8 mouse cellular contexts compared by ENCODE assay signal in genomic region chr8:10006156-10006985, GRCm38 (mm10). TPM values are rescaled to one million over a fixed set of nuclear protein-coding genes. Genes with fewer than 3 reads are reported as not detected.
DNase-seq lines count a peak whose midpoint lies in the region; ATAC-seq and TF ChIP-seq lines count a peak whose summit lies in the region.

Gene Tnfsf13b (plus strand): TSS chr8:10006467.

- no peak for TF ChIP-seq EP300 in heart, postnatal 0 days (IDR thresholded peaks at IDR 0.05; ENCODE audit: low read depth)

- no peak for TF ChIP-seq CTCF in bone marrow macrophage, adult 2 months (IDR thresholded peaks at IDR 0.05; ENCODE audit: low read depth, low read length)
- TF ChIP-seq CTCF in heart, postnatal 0 days (IDR thresholded peaks at IDR 0.05; ENCODE audit: low read depth) = no peak

- no peak within 1 kb of the TSS; the same call in 1 of the 2 replicates for H3K9ac ChIP-seq in heart, postnatal 0 days (replicated peaks; ENCODE audit: low read depth, low read length)

- H3K4me2 ChIP-seq in heart, postnatal 0 days (ENCODE audit: low read depth, low read length) = peak within 1 kb of the TSS; percentile 63

- peak within 1 kb of the TSS; percentile 59 for H3K4me3 ChIP-seq in bone marrow macrophage, adult 2 months (ENCODE audit: insufficient read depth, low read length)
- H3K4me3 ChIP-seq in heart, postnatal 0 days (ENCODE audit: low read depth, low read length) = peak within 1 kb of the TSS; percentile 38

- H3K27ac ChIP-seq in bone marrow macrophage, adult 2 months (ENCODE audit: insufficient read depth, low read depth, low read length) = peak within 1 kb of the TSS; percentile 47
- no peak within 1 kb of the TSS for H3K27ac ChIP-seq in heart, postnatal 0 days (ENCODE audit: low read depth)

- no peak for TF ChIP-seq POLR2A in bone marrow macrophage, adult 2 months (IDR thresholded peaks at IDR 0.05; ENCODE audit: borderline replicate concordance, low read depth, low read length)

- H3K9me3 ChIP-seq in heart, postnatal 0 days (replicated peaks; ENCODE audit: control insufficient read depth, low read length) = no peaks in the 10 kb centered on the region

- H3K4me1 ChIP-seq in bone marrow macrophage, adult 2 months (ENCODE audit: control insufficient read depth, insufficient read depth, low read length) = peaks cover 15% of the 10 kb centered on the region
- H3K4me1 ChIP-seq in heart, postnatal 0 days (ENCODE audit: control insufficient read depth, insufficient read depth) = 0 out of 2 replicates have a peak, but pooled peaks cover 5% of the 10 kb centered on the region

- H3K36me3 ChIP-seq in heart, postnatal 0 days (replicated peaks; ENCODE audit: control insufficient read depth, insufficient read depth, low read length) = no peaks in the 10 kb centered on the region

- no peak for ATAC-seq in heart, postnatal 0 days (ENCODE audit: insufficient read depth, low read depth)
- ATAC-seq in megakaryocyte progenitor cell, adult 5-6 weeks (replicated peaks; ENCODE audit: poor library complexity) = peak; percentile 88
- ATAC-seq in megakaryocyte-erythroid progenitor cell, adult 5-6 weeks (replicated peaks; ENCODE audit: low FRiP score, low TSS enrichment, poor library complexity, severe bottlenecking) = no peak

- WGBS in heart, postnatal 0 days = 59% methylated on average over 16 of the region's 16 CpGs

- peak; percentile 19 to 81 for DNase-seq in adrenal gland, adult (ENCODE audit: inconsistent age in 2 of 2, low spot score in 1 of 2)
- no peak for DNase-seq in adrenal gland, postnatal 4 days (ENCODE audit: low spot score in 2 of 2)
- DNase-seq in heart, postnatal 0 days (ENCODE audit: low spot score) = no peak
- DNase-seq in kidney, postnatal 25 days = peak; percentile 23 to 48
- DNase-seq in gastrocnemius, postnatal 25 days = no peak

- H3K27me3 ChIP-seq in heart, postnatal 0 days (ENCODE audit: control insufficient read depth, insufficient read depth, low read length) = no peaks in the 10 kb centered on the region; the same call in 1 of the 2 replicates

RNA-seq across cellular contexts. Expression of gene Tnfsf13b, which starts in this region (rescaled TPM):
- 1 to 10 TPM; 6.6 to 7.7 TPM for total RNA-seq in adrenal gland, postnatal 4 days (2021)
- 3.3 and 5.8 TPM in 2 replicates for polyA plus RNA-seq in bone marrow macrophage, adult 2 months (2012; ENCODE audit: insufficient read depth, insufficient read length, missing spikeins)
- 6.2 TPM in 1 of 2 replicates, not detected in the other for total RNA-seq in heart, postnatal 0 days (2014; rRNA removed; ENCODE audit: low replicate concordance)
- polyA plus RNA-seq in heart, postnatal 0 days (2015; fragmentation: Nextera tagmentation; extraction: Ambion mirVana) = 0.36 and 0.47 TPM in 2 replicates
- total RNA-seq in megakaryocyte progenitor cell, adult 5-6 weeks (2015) = 4.0 and 6.3 TPM in 2 replicates
- total RNA-seq in megakaryocyte progenitor cell, adult 5-6 weeks (2017) = 0.25 and 1.9 TPM in 2 replicates
- 0.20 TPM in 1 of 2 replicates, not detected in the other for total RNA-seq in megakaryocyte-erythroid progenitor cell, adult 5-6 weeks (2014; fragmentation: Nextera tagmentation)
- 0.15 TPM in 1 of 2 replicates, not detected in the other for total RNA-seq in megakaryocyte-erythroid progenitor cell, adult 5-6 weeks (2017)
- under 1 TPM; 0.92 to 0.99 TPM for total RNA-seq in gastrocnemius, postnatal 25 days (2021)

Comparison
In these comparisons a context has a peak if more than half of its experiments do, and no peak if none do; other contexts are left out.
1. DNase-seq: peak in adrenal gland, adult (2 of 2) and kidney, postnatal 25 days (2 of 2); none in adrenal gland, postnatal 4 days (0 of 2), heart, postnatal 0 days (single experiment) and gastrocnemius, postnatal 25 days (single experiment).